In genomic region chr15:85667381-85667791, GRCm38 (mm10) we compare ENCODE assay signal across 8 mouse cellular contexts.
DNase-seq lines count a peak whose midpoint lies in the region; ATAC-seq and TF ChIP-seq lines count a peak whose summit lies in the region.

No protein-coding gene starts in this region.

- no peak overlapping the region for H3K27ac ChIP-seq in heart, embryonic 15.5 days
- no peak overlapping the region for H3K27ac ChIP-seq in heart, embryonic 10.5 days
- H3K27ac ChIP-seq in bone marrow, adult 2 months (ENCODE audit: control insufficient read depth, insufficient read depth, low read depth, low read length, poor library complexity): no peak overlapping the region
- H3K27ac ChIP-seq in intestine, embryonic 15.5 days: no peak overlapping the region
- peak overlapping the region; percentile 26; the same call in 1 of the 2 replicates for H3K27ac ChIP-seq in stomach, embryonic 15.5 days

- peaks cover 21% of the 10 kb centered on the region for H3K4me1 ChIP-seq in heart, embryonic 15.5 days (replicated peaks)
- peaks cover 24% of the 10 kb centered on the region for H3K4me1 ChIP-seq in heart, embryonic 10.5 days
- no peaks in the 10 kb centered on the region for H3K4me1 ChIP-seq in bone marrow, adult 2 months (ENCODE audit: control insufficient read depth, insufficient read depth, low read length)
- H3K4me1 ChIP-seq in intestine, embryonic 15.5 days (replicated peaks): peaks cover 5% of the 10 kb centered on the region
- H3K4me1 ChIP-seq in stomach, embryonic 15.5 days: peaks cover 10% of the 10 kb centered on the region

- no peak for TF ChIP-seq CTCF in bone marrow, adult 2 months (IDR thresholded peaks at IDR 0.05; ENCODE audit: control insufficient read depth, insufficient read depth, low read length)

- H3K36me3 ChIP-seq in heart, embryonic 15.5 days: no peaks in the 10 kb centered on the region
- H3K36me3 ChIP-seq in heart, embryonic 10.5 days: no peaks in the 10 kb centered on the region
- H3K36me3 ChIP-seq in intestine, embryonic 15.5 days: no peaks in the 10 kb centered on the region
- no peaks in the 10 kb centered on the region for H3K36me3 ChIP-seq in stomach, embryonic 15.5 days

- H3K4me2 ChIP-seq in heart, embryonic 15.5 days: 0 out of 2 replicates have a peak overlapping the region, but pooled peaks have one; percentile 7
- peak overlapping the region; percentile 23 for H3K4me2 ChIP-seq in intestine, embryonic 15.5 days (replicated peaks)
- H3K4me2 ChIP-seq in stomach, embryonic 15.5 days: peak overlapping the region; percentile 26; the same call in 1 of the 2 replicates

- ATAC-seq in heart, embryonic 15.5 days (replicated peaks; ENCODE audit: insufficient number of reproducible peaks, insufficient read depth, low FRiP score, low read depth): no peak
- ATAC-seq in intestine, embryonic 15.5 days: no peak
- no peak for ATAC-seq in stomach, embryonic 15.5 days (ENCODE audit: insufficient read depth, low FRiP score, low read depth)
- no peak for ATAC-seq in erythroblast, adult 5-6 weeks (replicated peaks; ENCODE audit: low FRiP score, poor library complexity, severe bottlenecking)

- 0 out of 2 replicates have a peak, but pooled peaks cover 5% of the 10 kb centered on the region for H3K27me3 ChIP-seq in heart, embryonic 15.5 days
- peaks cover 94% of the 10 kb centered on the region for H3K27me3 ChIP-seq in heart, embryonic 10.5 days (ENCODE audit: insufficient read depth, poor library complexity, severe bottlenecking)
- peaks cover 33% of the 10 kb centered on the region for H3K27me3 ChIP-seq in intestine, embryonic 15.5 days (replicated peaks)
- H3K27me3 ChIP-seq in stomach, embryonic 15.5 days (replicated peaks): 0 out of 2 replicates have a peak, but pooled peaks cover 3% of the 10 kb centered on the region

- no peak for DNase-seq in heart, embryonic 10.5 days (ENCODE audit: low spot score)
- peak; percentile 86 for DNase-seq in 416B (ENCODE audit: low read depth)
- no peak for DNase-seq in embryo, embryonic 10 days (ENCODE audit: low spot score)

- TF ChIP-seq POLR2A in bone marrow, adult 2 months (IDR thresholded peaks at IDR 0.05; ENCODE audit: borderline replicate concordance, control insufficient read depth, low read depth, low read length): no peak

- H3K9ac ChIP-seq in heart, embryonic 15.5 days: 0 out of 2 replicates have a peak overlapping the region, but pooled peaks have one; percentile 10
- H3K9ac ChIP-seq in intestine, embryonic 15.5 days: no peak overlapping the region
- H3K9ac ChIP-seq in stomach, embryonic 15.5 days: no peak overlapping the region

- H3K4me3 ChIP-seq in heart, embryonic 15.5 days: no peak overlapping the region
- no peak overlapping the region for H3K4me3 ChIP-seq in heart, embryonic 10.5 days
- H3K4me3 ChIP-seq in bone marrow, adult 2 months (replicated peaks; ENCODE audit: control insufficient read depth, low read depth, low read length): peak overlapping the region; percentile 1
- H3K4me3 ChIP-seq in intestine, embryonic 15.5 days (replicated peaks): no peak overlapping the region
- H3K4me3 ChIP-seq in stomach, embryonic 15.5 days (replicated peaks): no peak overlapping the region; the same call in 1 of the 2 replicates

- H3K9me3 ChIP-seq in heart, embryonic 15.5 days (replicated peaks): no peaks in the 10 kb centered on the region
- no peaks in the 10 kb centered on the region for H3K9me3 ChIP-seq in heart, embryonic 10.5 days
- H3K9me3 ChIP-seq in intestine, embryonic 15.5 days: no peaks in the 10 kb centered on the region
- no peaks in the 10 kb centered on the region for H3K9me3 ChIP-seq in stomach, embryonic 15.5 days

- 69% methylated on average over 12 of the region's 12 CpGs for WGBS in heart, embryonic 15.5 days
- WGBS in heart, embryonic 10.5 days: 70% methylated on average over 12 of the region's 12 CpGs
- 68% methylated on average over 12 of the region's 12 CpGs for whole genome bisulfite sequencing in bone marrow, adult 2 months
- WGBS in intestine, embryonic 15.5 days: 56% methylated on average over 12 of the region's 12 CpGs
- WGBS in stomach, embryonic 15.5 days: 52% methylated on average over 12 of the region's 12 CpGs
